Mouse (Mus musculus) C2C12 (cell line): ENCODE measurements around the gene Prl7c1. TPM values are rescaled to one million over a fixed set of nuclear protein-coding genes. Genes with fewer than 3 reads are reported as not detected.

ENCODE experiments used
- polyA plus RNA-seq: library from polyadenylated mRNA; unstranded; fragments of >200 nt; fragmentation: generic; extraction: Trizol; gene quantifications from one replicate; pipeline ENCODE4 v1.2.1, GENCODE M21; 2012; ENCODE audit warnings: missing spikeins

The Prl7c1 gene
- polyA plus RNA-seq, 1 experiment = not detected

Other genes with a start within 250 kb of the Prl7c1 start
- gene Prl8a9, start 216.2 kb downstream of the Prl7c1 start, polyA plus RNA-seq = not detected
- not detected for gene Prl8a1, start 198.6 kb downstream of the Prl7c1 start, polyA plus RNA-seq
- not detected for gene Prl7b1, start 170.2 kb downstream of the Prl7c1 start, polyA plus RNA-seq
- 0.12 TPM for gene Prl7a1, start 138.3 kb downstream of the Prl7c1 start, polyA plus RNA-seq
- gene Prl7a2, start 112.8 kb downstream of the Prl7c1 start, polyA plus RNA-seq = not detected
- not detected for gene Prl7d1, start 64.1 kb downstream of the Prl7c1 start, polyA plus RNA-seq
- not detected for gene Prl2a1, start 20.9 kb upstream of the Prl7c1 start, polyA plus RNA-seq
- 0.06 TPM for gene Prl2c1, start 68.5 kb upstream of the Prl7c1 start, polyA plus RNA-seq
- gene Prl4a1, start 235.4 kb upstream of the Prl7c1 start, polyA plus RNA-seq = not detected